8 mouse cellular contexts compared by ENCODE assay signal in the genomic region with DNA sequence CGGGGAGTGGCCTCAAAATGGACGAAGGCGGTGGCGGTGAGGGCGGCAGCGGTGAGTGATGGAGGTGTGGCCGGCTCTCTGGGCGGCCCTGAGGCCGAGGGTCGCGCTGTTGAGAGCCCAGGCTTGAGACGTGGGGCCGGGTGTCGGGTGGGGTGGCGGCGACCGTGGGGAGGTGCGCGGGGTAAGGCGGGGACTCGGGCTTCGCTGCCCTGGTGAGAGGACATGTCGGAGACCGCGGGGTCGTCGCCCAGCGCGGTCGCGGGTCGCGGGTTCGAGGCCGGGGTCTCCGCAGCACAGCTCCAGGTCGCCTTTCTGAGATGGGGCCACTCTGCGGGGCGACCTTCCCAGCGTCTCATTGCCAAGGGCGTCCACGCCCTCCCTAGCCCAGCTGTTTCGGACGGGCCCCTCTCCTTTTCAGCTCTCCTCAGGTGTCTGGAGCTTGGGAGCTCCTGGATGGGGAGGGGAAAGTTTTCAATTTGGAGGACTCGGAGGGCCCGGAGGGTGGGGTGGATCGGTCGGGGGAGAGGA. TPM values are rescaled to one million over a fixed set of nuclear protein-coding genes. Genes with fewer than 3 reads are reported as not detected.
DNase-seq lines count a peak whose midpoint lies in the region; ATAC-seq and TF ChIP-seq lines count a peak whose summit lies in the region.

No protein-coding gene starts in this region.

- peak overlapping the region; percentile 94 for H3K4me2 ChIP-seq in heart, embryonic 11.5 days
- peak overlapping the region; percentile 77 for H3K4me2 ChIP-seq in forebrain, embryonic 11.5 days (ENCODE audit: low read depth, low read length, severe bottlenecking)
- peak overlapping the region; percentile 83 for H3K4me2 ChIP-seq in limb, embryonic 14.5 days (replicated peaks; ENCODE audit: low read depth, low read length, severe bottlenecking)

- under 1% methylated on average over 40 of the region's 48 CpGs for WGBS in heart, embryonic 11.5 days (ENCODE audit: insufficient replicate concordance)
- WGBS in forebrain, embryonic 11.5 days = under 1% methylated on average over 48 of the region's 48 CpGs
- under 1% methylated on average over 43 of the region's 48 CpGs for WGBS in limb, embryonic 14.5 days
- WGBS in small intestine, adult 2 months = 1% methylated on average over 43 of the region's 48 CpGs

- no peak for TF ChIP-seq POLR2A in limb, embryonic 14.5 days (IDR thresholded peaks at IDR 0.05; ENCODE audit: borderline replicate concordance, extremely low read depth, insufficient read depth, insufficient read length)
- no peak for TF ChIP-seq POLR2A in small intestine, adult 2 months (IDR thresholded peaks at IDR 0.05; ENCODE audit: low read depth, low read length)

- peak overlapping the region; percentile 86 for H3K9ac ChIP-seq in heart, embryonic 11.5 days (ENCODE audit: low read depth, low read length)
- H3K9ac ChIP-seq in forebrain, embryonic 11.5 days (ENCODE audit: low read length) = peak overlapping the region; percentile 83
- H3K9ac ChIP-seq in limb, embryonic 14.5 days (ENCODE audit: low read depth, low read length, severe bottlenecking) = peak overlapping the region; percentile 81

- H3K27ac ChIP-seq in heart, embryonic 11.5 days (ENCODE audit: low read depth, low read length) = peak overlapping the region; percentile 62; the same call in 1 of the 2 replicates
- H3K27ac ChIP-seq in forebrain, embryonic 11.5 days (ENCODE audit: low read depth, low read length) = 0 out of 2 replicates have a peak overlapping the region, but pooled peaks have one; percentile 50
- peak overlapping the region; percentile 68 for H3K27ac ChIP-seq in limb, embryonic 14.5 days (replicated peaks; ENCODE audit: low read depth, low read length)
- peak overlapping the region; percentile 57 for H3K27ac ChIP-seq in small intestine, adult 2 months (ENCODE audit: insufficient read depth, low read depth, low read length)

- H3K27me3 ChIP-seq in heart, embryonic 11.5 days (ENCODE audit: control insufficient read depth, insufficient read depth, low read length) = no peaks in the 10 kb centered on the region
- H3K27me3 ChIP-seq in forebrain, embryonic 11.5 days (ENCODE audit: control insufficient read depth, insufficient read depth, low read length) = no peaks in the 10 kb centered on the region
- no peaks in the 10 kb centered on the region for H3K27me3 ChIP-seq in limb, embryonic 14.5 days (ENCODE audit: control insufficient read depth, insufficient read depth, low read length)
- H3K27me3 ChIP-seq in small intestine, adult 2 months (ENCODE audit: control insufficient read depth, insufficient read depth, low read length) = no peaks in the 10 kb centered on the region

- H3K4me1 ChIP-seq in heart, embryonic 11.5 days (ENCODE audit: control insufficient read depth, insufficient read depth, low read length) = peaks cover 44% of the 10 kb centered on the region
- peaks cover 7% of the 10 kb centered on the region; the same call in 1 of the 2 replicates for H3K4me1 ChIP-seq in forebrain, embryonic 11.5 days (replicated peaks; ENCODE audit: control insufficient read depth, insufficient read depth, low read length)
- H3K4me1 ChIP-seq in limb, embryonic 14.5 days (ENCODE audit: control insufficient read depth, insufficient read depth, low read length) = peaks cover 50% of the 10 kb centered on the region
- peaks cover 5% of the 10 kb centered on the region for H3K4me1 ChIP-seq in small intestine, adult 2 months (ENCODE audit: control insufficient read depth, insufficient read depth, insufficient read length, low read length)

- intact Hi-C loops in heart, postnatal 25 days (cut with DNase I) = loop anchor here (2.0 to 5.0 kb wide), 4 partner anchors 14 to 85 kb away; no protein-coding TSS in a partner anchor
- intact Hi-C loops in gastrocnemius, postnatal 36 days (cut with DNase I) = loop anchor here (5.0 kb wide), 1 partner anchor 80 kb away; no protein-coding TSS in a partner anchor

- no peaks in the 10 kb centered on the region for H3K9me3 ChIP-seq in heart, embryonic 11.5 days (replicated peaks; ENCODE audit: control insufficient read depth, low read length)
- no peaks in the 10 kb centered on the region for H3K9me3 ChIP-seq in forebrain, embryonic 11.5 days (ENCODE audit: control insufficient read depth, low read length)
- no peaks in the 10 kb centered on the region for H3K9me3 ChIP-seq in limb, embryonic 14.5 days (ENCODE audit: control insufficient read depth, low read length)

- H3K4me3 ChIP-seq in heart, embryonic 11.5 days (ENCODE audit: low read depth, low read length) = peak overlapping the region; percentile 93
- peak overlapping the region; percentile 87 for H3K4me3 ChIP-seq in forebrain, embryonic 11.5 days (ENCODE audit: low read depth, low read length)
- peak overlapping the region; percentile 70 for H3K4me3 ChIP-seq in limb, embryonic 14.5 days (replicated peaks; ENCODE audit: low read length)
- H3K4me3 ChIP-seq in small intestine, adult 2 months (ENCODE audit: low read depth, low read length) = peak overlapping the region; percentile 95

- H3K36me3 ChIP-seq in heart, embryonic 11.5 days (ENCODE audit: control insufficient read depth, insufficient read depth, low read length) = no peaks in the 10 kb centered on the region
- no peaks in the 10 kb centered on the region for H3K36me3 ChIP-seq in forebrain, embryonic 11.5 days (ENCODE audit: control insufficient read depth, insufficient read depth, low read length)
- no peaks in the 10 kb centered on the region for H3K36me3 ChIP-seq in limb, embryonic 14.5 days (ENCODE audit: control insufficient read depth, insufficient read depth, low read length)
- H3K36me3 ChIP-seq in small intestine, adult 2 months (ENCODE audit: control insufficient read depth, insufficient read depth, low read length) = no peaks in the 10 kb centered on the region

- DNase-seq in heart, postnatal 25 days (ENCODE audit: low spot score) = no peak
- DNase-seq in ES-CJ7 (ENCODE audit: low read depth, low spot score) = peak; percentile 32
- no peak for DNase-seq in forebrain, embryonic 11.5 days (ENCODE audit: low spot score)
- DNase-seq in limb, embryonic 14.5 days (ENCODE audit: low spot score) = no peak
- no peak for DNase-seq in gastrocnemius, postnatal 36 days
- DNase-seq in right cerebral cortex, postnatal 14 days = no peak

- peak; percentile 66 for ATAC-seq in heart, embryonic 11.5 days (replicated peaks; ENCODE audit: insufficient number of reproducible peaks, low FRiP score, low TSS enrichment)
- peak; percentile 81 for ATAC-seq in forebrain, embryonic 11.5 days (replicated peaks; ENCODE audit: low FRiP score)
- ATAC-seq in limb, embryonic 14.5 days (ENCODE audit: low FRiP score, low read depth) = peak; percentile 71

- no peak for TF ChIP-seq CTCF in small intestine, adult 2 months (IDR thresholded peaks at IDR 0.05; ENCODE audit: extremely low read depth, insufficient read length, insufficient replicate concordance, low read depth, low read length)

RNA-seq across cellular contexts. Expression of a gene that starts 0.4 kb away (rescaled TPM):
- polyA plus RNA-seq in heart, embryonic 11.5 days (2014; fragmentation: Nextera tagmentation; extraction: Ambion mirVana) = 29.1 and 32.8 TPM in 2 replicates
- total RNA-seq in heart, postnatal 25 days (2021) = 10 to 100 TPM; 43.8 to 44.9 TPM
- polyA plus RNA-seq in forebrain, embryonic 11.5 days (2014; fragmentation: Nextera tagmentation; extraction: Ambion mirVana) = 27.8 and 29.4 TPM in 2 replicates
- 50.6 and 52.9 TPM in 2 replicates for polyA plus RNA-seq in limb, embryonic 14.5 days (2012; rRNA removed)
- polyA plus RNA-seq in limb, embryonic 14.5 days (2014; fragmentation: Nextera tagmentation; extraction: Ambion mirVana) = 60.5 and 67.7 TPM in 2 replicates
- polyA plus RNA-seq in small intestine, adult 2 months (2012; rRNA removed) = 6.4 and 10.3 TPM in 2 replicates
- 10 to 100 TPM; 12.2 to 13.8 TPM for total RNA-seq in gastrocnemius, postnatal 36 days (2021)
